Mouse (Mus musculus) CH12.LX (cell line): Measurements from ENCODE around the gene Cd86. TPM values are rescaled to one million over a fixed set of nuclear protein-coding genes. Genes with fewer than 3 reads are reported as not detected.

Source experiments
- DNase-seq: peaks from one replicate; pipeline ENCODE4 v3.0.0-alpha.2; 2013; ENCODE audit errors: extremely low read depth
- H3K27ac ChIP-seq: 2 replicates; pipeline ENCODE4 v1.5.1; 2012; ENCODE audit warnings: low read depth, mild to moderate bottlenecking, control low read depth, moderate library complexity; ENCODE audit not compliant: insufficient read depth
- H3K27me3 ChIP-seq: replicated peaks from 2 replicates; pipeline ENCODE3; 2012; ENCODE audit warnings: inconsistent platforms
- H3K36me3 ChIP-seq, 2 experiments: replicated peaks in 1 of 2; 2 replicates each; pipeline versions ENCODE3 to v1.6.1; 2012; ENCODE audit warnings: inconsistent platforms in 1 of 2, low read length in 1 of 2, mild to moderate bottlenecking in 1 of 2, mixed read lengths in 1 of 2, moderate library complexity in 1 of 2; ENCODE audit not compliant: control insufficient read depth in 1 of 2, insufficient read depth in 1 of 2
- H3K4me1 ChIP-seq, 2 experiments: 2 replicates each; pipeline ENCODE4 v1.6.1; 2012; ENCODE audit warnings: inconsistent platforms in 1 of 2, moderate library complexity in 1 of 2; ENCODE audit not compliant: insufficient read depth in 2 of 2, control insufficient read depth in 1 of 2
- H3K4me2 ChIP-seq: 2 replicates; pipeline ENCODE4 v1.6.1; 2012; ENCODE audit warnings: low read depth, mild to moderate bottlenecking, control low read depth; ENCODE audit not compliant: poor library complexity, insufficient read depth, severe bottlenecking
- H3K4me3 ChIP-seq, 3 experiments: fragments of 150-350 bp in 1 of 3; sonication (generic) in 1 of 3; replicated peaks in 1 of 3; 2 replicates each; pipeline versions ENCODE3 to v1.5.1; 2011 to 2012; ENCODE audit warnings: low read depth in 2 of 3, low read length in 2 of 3, mild to moderate bottlenecking in 2 of 3, moderate library complexity in 2 of 3, control low read depth in 1 of 3, improper control_type of control experiment in 1 of 3, inconsistent platforms in 1 of 3, mixed read lengths in 1 of 3; ENCODE audit not compliant: poor library complexity in 1 of 3
- H3K79me2 ChIP-seq: replicated peaks from 2 replicates; pipeline ENCODE4 v1.6.1; 2012; ENCODE audit warnings: mild to moderate bottlenecking, moderate library complexity; ENCODE audit not compliant: control insufficient read depth, poor library complexity, insufficient read depth, severe bottlenecking; ENCODE audit errors: extremely low read depth
- H3K9ac ChIP-seq: 2 replicates; pipeline ENCODE4 v1.6.1; 2012; ENCODE audit warnings: low read depth, mild to moderate bottlenecking, control low read depth, moderate library complexity; ENCODE audit not compliant: insufficient read depth
- H3K9me3 ChIP-seq: replicated peaks from 2 replicates; pipeline ENCODE3; 2012; ENCODE audit warnings: low read length, inconsistent platforms, mixed read lengths
- E2F4 ChIP-seq: IDR thresholded peaks from 2 replicates; pipeline ENCODE4 v1.6.1; 2011; ENCODE audit warnings: low read depth, low read length, improper control_type of control experiment; ENCODE audit not compliant: insufficient replicate concordance
- EP300 ChIP-seq: IDR thresholded peaks from 2 replicates; pipeline ENCODE4 v1.6.1; 2011; ENCODE audit warnings: low read length, improper control_type of control experiment
- ETS1 ChIP-seq: conservative IDR thresholded peaks from 2 replicates; pipeline ENCODE4 v1.6.1; 2012; ENCODE audit warnings: low read depth, mild to moderate bottlenecking, inconsistent platforms, low read length, improper control_type of control experiment, moderate library complexity
- IRF4 ChIP-seq: IDR thresholded peaks from 2 replicates; pipeline ENCODE4 v1.6.1; 2014; ENCODE audit warnings: low read depth, mild to moderate bottlenecking, inconsistent platforms, low read length, improper control_type of control experiment
- JUN ChIP-seq: IDR thresholded peaks from 2 replicates; pipeline ENCODE4 v1.6.1; 2011; ENCODE audit warnings: low read depth, mild to moderate bottlenecking, low read length, improper control_type of control experiment, moderate library complexity; ENCODE audit not compliant: insufficient read depth
- JUND ChIP-seq: conservative IDR thresholded peaks from 2 replicates; pipeline ENCODE4 v1.6.1; 2011; ENCODE audit warnings: low read depth, low read length, improper control_type of control experiment
- KAT2A ChIP-seq: IDR thresholded peaks from 2 replicates; pipeline ENCODE4 v1.6.1; 2012; ENCODE audit warnings: low read length, improper control_type of control experiment, inconsistent platforms; ENCODE audit not compliant: insufficient replicate concordance
- MAFK ChIP-seq: IDR thresholded peaks from 2 replicates; pipeline ENCODE4 v1.6.1; 2011; ENCODE audit warnings: low read length, improper control_type of control experiment; ENCODE audit not compliant: insufficient replicate concordance
- MAX ChIP-seq: IDR thresholded peaks from 2 replicates; pipeline ENCODE4 v1.6.1; 2011; ENCODE audit warnings: low read length, improper control_type of control experiment
- MAZ ChIP-seq: IDR thresholded peaks from 2 replicates; pipeline ENCODE4 v1.6.1; 2012; ENCODE audit warnings: low read depth, mild to moderate bottlenecking, inconsistent platforms, low read length, improper control_type of control experiment, moderate library complexity
- MEF2A ChIP-seq: IDR thresholded peaks from 2 replicates; pipeline ENCODE4 v1.6.1; 2014; ENCODE audit warnings: low read depth, mild to moderate bottlenecking, inconsistent platforms, low read length, improper control_type of control experiment, borderline replicate concordance
- MYC ChIP-seq: IDR thresholded peaks from 2 replicates; pipeline ENCODE4 v1.6.1; 2011; ENCODE audit warnings: low read depth, mild to moderate bottlenecking, improper control_type of control experiment, low read length
- NRF1 ChIP-seq: IDR thresholded peaks from 2 replicates; pipeline ENCODE4 v1.6.1; 2014; ENCODE audit warnings: low read depth, mild to moderate bottlenecking, inconsistent platforms, low read length, improper control_type of control experiment, moderate library complexity
- UBTF ChIP-seq: IDR thresholded peaks from 2 replicates; pipeline ENCODE4 v1.6.1; 2012; ENCODE audit warnings: low read depth, mild to moderate bottlenecking, inconsistent platforms, low read length, improper control_type of control experiment, moderate library complexity
- dilution Hi-C: fragments of 300-500 bp; cut with MboI; formaldehyde crosslinking; loops from 2 replicates; pipeline ENCODE4 v1.14.3; 2020; ENCODE audit warnings: low sequenced_read_pairs; ENCODE audit not compliant: extremely low pct_unique_long_range_greater_than_20kb, extremely low pct_ligation_motif_present
- in situ Hi-C: fragments of 300-500 bp; cut with MboI; formaldehyde crosslinking; loops from 3 replicates; pipeline ENCODE4 v1.14.3; 2019; ENCODE audit warnings: low sequenced_read_pairs, low pct_ligation_motif_present, low pct_unique_long_range_greater_than_20kb, mixed read lengths
- polyA plus RNA-seq: library from polyadenylated mRNA; unstranded; fragments of >175 nt; gene quantifications from 2 replicates; pipeline ENCODE4 v1.2.1, GENCODE M21; 2012; ENCODE audit warnings: low read depth; ENCODE audit not compliant: insufficient read length
- total RNA-seq, 2 experiments: library from RNA; depleted of rRNA; stranded (reverse); fragments of 300-350 nt in 1 of 2; fragments of >200 nt in 1 of 2; gene quantifications; 2 replicates each; pipeline ENCODE4 v1.2.3; 2012 to 2014

Cd86 gene
- total and polyA plus RNA-seq, 3 experiments = 102 to 191 (median 113) TPM

DNA sequence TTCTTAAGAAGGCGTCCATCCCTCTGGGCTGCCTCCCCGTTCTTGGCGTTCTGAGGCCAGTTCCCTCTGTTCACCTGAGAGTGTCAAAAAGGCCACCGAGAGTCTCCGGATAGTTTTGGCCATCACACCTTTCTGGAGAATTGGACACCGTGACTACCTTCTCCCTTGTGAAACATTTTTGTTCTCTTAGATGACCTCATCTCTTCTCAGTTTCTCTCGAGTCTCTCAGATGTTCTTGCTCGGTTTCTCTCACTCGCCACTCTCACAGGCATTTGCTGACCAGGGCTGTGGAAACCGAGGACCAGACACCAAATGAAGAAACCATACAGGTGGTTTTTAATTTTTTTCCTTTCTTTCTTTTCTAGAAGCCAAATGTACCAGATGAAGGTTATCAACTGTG lies 4.6 kb downstream of the Cd86 start:
- TF ChIP-seq JUND = peak; percentile 74; the same call in 1 of the 2 replicates
- 0 out of 2 replicates have a peak, but pooled peaks have one; percentile 4 for TF ChIP-seq MEF2A
- TF ChIP-seq JUN = peak; percentile 91
- no peak for TF ChIP-seq NRF1
- TF ChIP-seq E2F4 = no peak
- 0 out of 2 replicates have a peak, but pooled peaks have one; percentile 41 for TF ChIP-seq IRF4
- TF ChIP-seq EP300 = peak; percentile 49
- TF ChIP-seq ETS1 = peak; percentile 31; the same call in 1 of the 2 replicates
- TF ChIP-seq, all 38 proteins: peak for 6
- Histone ChIP-seq H3K9me3 (no peaks in the 10 kb centered on the region), H3K4me3 (no peak overlapping the region), H3K27ac (no peak overlapping the region), H3K4me1 (peaks cover 16 to 59% of the 10 kb centered on the region in 2 experiments), H3K9ac (no peak overlapping the region), H3K27me3 (no peaks in the 10 kb centered on the region), H3K4me2 (peak overlapping the region; percentile 31; the same call in 1 of the 2 replicates), H3K79me2 (peaks cover 13% of the 10 kb centered on the region), H3K36me3 (peaks cover 0 to 14% of the 10 kb centered on the region in 2 experiments)
- no peak for DNase-seq
- dilution Hi-C loops (no loop called here), in situ Hi-C loops (no loop called here)

DNA sequence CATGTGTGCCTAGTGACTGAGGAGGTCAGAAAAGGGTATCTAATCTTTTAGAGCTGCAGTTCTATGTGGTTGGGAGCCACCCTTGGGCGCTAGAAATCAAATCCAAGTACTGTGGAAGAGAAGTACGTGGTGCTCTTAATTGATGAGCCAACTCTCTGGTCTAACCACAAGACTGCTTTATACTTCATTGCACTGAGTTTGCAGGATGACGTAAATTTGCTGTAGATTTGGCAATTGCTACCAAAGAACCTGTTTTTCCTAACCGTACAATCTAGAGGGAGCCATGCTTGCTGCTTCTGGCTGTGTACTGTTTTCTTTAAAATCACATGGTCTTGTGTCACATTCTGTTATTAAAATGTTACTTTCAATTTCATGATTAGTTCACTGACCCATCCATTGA lies 10.0 kb downstream of the Cd86 start:
- Histone ChIP-seq H3K27me3 (no peaks in the 10 kb centered on the region), H3K4me3 (no peak overlapping the region), H3K79me2 (peaks cover 5% of the 10 kb centered on the region), H3K4me1 (peaks cover 9 to 43% of the 10 kb centered on the region in 2 experiments), H3K4me2 (no peak overlapping the region), H3K27ac (no peak overlapping the region)
- no peak for DNase-seq
- in situ Hi-C loops = no loop called here
- TF ChIP-seq KAT2A (no peak), JUND (no peak), ETS1 (peak; percentile 10; the same call in 1 of the 2 replicates), MAZ (no peak), MYC (no peak), MAX (no peak), UBTF (no peak), MAFK (no peak)
- TF ChIP-seq, all 38 proteins: peak for 1
- Histone ChIP-seq H3K36me3 (peaks cover 0 to 25% of the 10 kb centered on the region in 2 experiments), H3K9ac (no peak overlapping the region), H3K9me3 (peaks cover 7% of the 10 kb centered on the region)
- dilution Hi-C loops = no loop called here
